ENCODE assay signal across 9 mouse cellular contexts in the genomic region with DNA sequence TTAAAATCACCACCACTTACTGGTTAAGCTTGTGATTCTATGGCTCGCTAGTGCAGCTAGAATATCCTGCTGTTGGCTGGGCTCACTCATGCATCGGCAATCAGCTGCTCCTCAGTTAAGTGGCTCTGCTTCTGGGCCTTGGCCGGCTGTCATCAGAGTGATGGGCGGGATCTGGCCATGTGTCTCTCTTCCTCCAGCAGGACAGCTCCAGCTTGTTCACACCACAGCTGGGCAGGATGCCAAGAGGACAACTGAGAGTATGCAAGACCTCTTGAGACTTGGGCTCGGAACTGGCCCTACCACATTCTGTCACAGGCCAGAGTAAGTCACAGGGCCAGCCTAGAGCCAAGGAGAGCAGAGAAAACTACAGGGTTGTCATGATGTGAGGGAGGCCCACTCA. TPM values are rescaled to one million over a fixed set of nuclear protein-coding genes. Genes with fewer than 3 reads are reported as not detected.
DNase-seq lines count a peak whose midpoint lies in the region; ATAC-seq lines count a peak whose summit lies in the region.
"Had no signal": no experiment of that assay in that cellular context is flagged by ENCODE, and none has a peak within 500 bp of the region (broad histone marks: within the 10 kb centered on the region; RNA-seq: fewer than 3 reads in every experiment).

No protein-coding gene starts in this region.

- H3K36me3 ChIP-seq in neural tube, embryonic 13.5 days = no peaks in the 10 kb centered on the region
- no peaks in the 10 kb centered on the region for H3K36me3 ChIP-seq in hindbrain, embryonic 13.5 days

- no peaks in the 10 kb centered on the region for H3K9me3 ChIP-seq in neural tube, embryonic 13.5 days
- H3K9me3 ChIP-seq in hindbrain, embryonic 13.5 days = no peaks in the 10 kb centered on the region

- 22% methylated on average over 5 of the region's 5 CpGs for WGBS in neural tube, embryonic 13.5 days
- 18% methylated on average over 5 of the region's 5 CpGs for WGBS in hindbrain, embryonic 13.5 days

- no peak for ATAC-seq in neural tube, embryonic 13.5 days (ENCODE audit: low read depth)
- ATAC-seq in hindbrain, embryonic 13.5 days (ENCODE audit: low FRiP score) = no peak
- ATAC-seq in inflammation-experienced regulatory T-cells, adult 6 months = no peak

- no peak overlapping the region for H3K4me2 ChIP-seq in neural tube, embryonic 13.5 days
- no peak overlapping the region for H3K4me2 ChIP-seq in hindbrain, embryonic 13.5 days

- H3K4me3 ChIP-seq in neural tube, embryonic 13.5 days = no peak overlapping the region
- no peak overlapping the region for H3K4me3 ChIP-seq in hindbrain, embryonic 13.5 days
- H3K4me3 ChIP-seq: erythroblast, embryonic 14.5 days had no signal

- no peak for DNase-seq in neural tube, embryonic 10.5 days (ENCODE audit: extremely low spot score, low spot score)
- DNase-seq in gastrocnemius, adult 8-10 months (ENCODE audit: low spot score in 2 of 2) = peak; percentile 71 to 82
- peak; percentile 96 for DNase-seq in lung, postnatal 10 days
- DNase-seq in frontal cortex, postnatal 25 days (ENCODE audit: low spot score in 2 of 2) = no peak
- no peak for DNase-seq in yolk sac, embryonic 10.5 days (ENCODE audit: low spot score)

- H3K27ac ChIP-seq in neural tube, embryonic 13.5 days (replicated peaks) = peak overlapping the region; percentile 88
- H3K27ac ChIP-seq in hindbrain, embryonic 13.5 days = peak overlapping the region; percentile 67

- no peaks in the 10 kb centered on the region; the same call in 1 of the 2 replicates for H3K27me3 ChIP-seq in neural tube, embryonic 13.5 days
- H3K27me3 ChIP-seq in hindbrain, embryonic 13.5 days = 0 out of 2 replicates have a peak, but pooled peaks cover 5% of the 10 kb centered on the region

- H3K4me1 ChIP-seq in neural tube, embryonic 13.5 days (replicated peaks) = peaks cover 73% of the 10 kb centered on the region
- peaks cover 70% of the 10 kb centered on the region for H3K4me1 ChIP-seq in hindbrain, embryonic 13.5 days (replicated peaks)

- H3K9ac ChIP-seq in neural tube, embryonic 13.5 days = no peak overlapping the region
- no peak overlapping the region for H3K9ac ChIP-seq in hindbrain, embryonic 13.5 days

RNA-seq across cellular contexts. Expression of gene Foxo6, which starts 39.7 kb away (rescaled TPM):
- polyA plus RNA-seq in neural tube, embryonic 13.5 days (2015; fragmentation: Nextera tagmentation; extraction: Ambion mirVana) = 0.62 and 1.0 TPM in 2 replicates
- 1 to 10 TPM; 2.8 to 4.6 (median 3.9) TPM for total RNA-seq in gastrocnemius, adult 8-10 months (2022)
- 0.73 and 0.83 TPM in 2 replicates for polyA plus RNA-seq in hindbrain, embryonic 13.5 days (2015; fragmentation: Nextera tagmentation; extraction: Ambion mirVana)
- not detected for polyA plus RNA-seq in inflammation-experienced regulatory T-cells, adult 6 months (2017; shearing (Covaris generic))
- polyA plus RNA-seq: erythroblast, embryonic 14.5 days had no signal

Comparison
In these comparisons a context has a peak if more than half of its experiments do, and no peak if none do; other contexts are left out.
1. DNase-seq: peak in gastrocnemius, adult 8-10 months (2 of 2) and lung, postnatal 10 days (single experiment); none in neural tube, embryonic 10.5 days (single experiment), frontal cortex, postnatal 25 days (0 of 2) and yolk sac, embryonic 10.5 days (single experiment).